Mouse (Mus musculus): ENCODE data around the gene Tmub1. TPM values are rescaled to one million over a fixed set of nuclear protein-coding genes. Genes with fewer than 3 reads are reported as not detected.

The Tmub1 gene
- total and polyA plus RNA-seq, 2 experiments from 2014 or later, result 16.5 to 36.7 TPM

- Histone ChIP-seq H3K4me3 (ENCODE audit: low read depth, low read length) (no peak overlapping the region), H3K4me1 (ENCODE audit: control insufficient read depth, insufficient read depth) (peaks cover 14% of the 10 kb centered on the region), H3K36me3 (replicated peaks; ENCODE audit: control insufficient read depth, insufficient read depth, low read length) (no peaks in the 10 kb centered on the region), H3K27ac (ENCODE audit: low read depth) (no peak overlapping the region), H3K9ac (replicated peaks; ENCODE audit: low read depth, low read length) (no peak overlapping the region), H3K4me2 (ENCODE audit: low read depth, low read length) (no peak overlapping the region), H3K27me3 (ENCODE audit: control insufficient read depth, insufficient read depth, low read length) (0 out of 2 replicates have a peak, but pooled peaks cover 3% of the 10 kb centered on the region), H3K9me3 (replicated peaks; ENCODE audit: control insufficient read depth, low read length) (no peaks in the 10 kb centered on the region)
- no peak for TF ChIP-seq EP300 (IDR thresholded peaks at IDR 0.05; ENCODE audit: low read depth)
- peak; percentile 94 for TF ChIP-seq CTCF (IDR thresholded peaks at IDR 0.05; ENCODE audit: low read depth)
- ATAC-seq (ENCODE audit: insufficient read depth, low read depth), result peak; percentile 57; the same call in 1 of the 2 replicates
- peak; percentile 58 for DNase-seq (ENCODE audit: low spot score)
- WGBS, result 17% methylated on average over 5 of the region's 5 CpGs
These were observed 22.9 kb upstream of the Tmub1 start for GRCm38 (mm10) chr5:24470600-24470999.

DNA sequence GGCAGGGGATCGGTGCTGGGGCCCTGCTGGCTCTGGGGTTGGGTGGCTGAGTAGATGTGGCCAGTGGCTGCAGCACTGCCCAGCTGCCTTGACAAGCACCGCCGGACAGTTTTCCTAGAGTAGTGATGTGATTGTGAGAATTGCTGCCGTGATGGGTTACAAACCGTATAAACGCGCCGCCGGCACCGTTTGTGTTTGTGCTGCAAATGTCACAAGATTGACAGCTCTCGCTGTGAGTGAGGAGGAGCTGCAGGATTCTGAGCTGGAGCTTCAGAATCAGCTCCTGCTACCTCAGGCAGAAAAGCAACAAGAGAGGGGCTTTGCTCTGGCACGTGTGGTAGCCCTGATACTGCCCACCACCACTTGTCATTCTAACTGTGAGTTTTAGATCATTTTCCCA lies 19.1 kb upstream of the Tmub1 start:
- Histone ChIP-seq H3K9me3 (replicated peaks; ENCODE audit: control insufficient read depth, low read length) (no peaks in the 10 kb centered on the region), H3K27me3 (ENCODE audit: control insufficient read depth, insufficient read depth, low read length) (no peaks in the 10 kb centered on the region), H3K36me3 (replicated peaks; ENCODE audit: control insufficient read depth, insufficient read depth, low read length) (0 out of 2 replicates have a peak, but pooled peaks cover 2% of the 10 kb centered on the region), H3K4me1 (ENCODE audit: control insufficient read depth, insufficient read depth) (0 out of 2 replicates have a peak, but pooled peaks cover 2% of the 10 kb centered on the region), H3K9ac (replicated peaks; ENCODE audit: low read depth, low read length) (no peak overlapping the region), H3K4me3 (ENCODE audit: low read depth, low read length) (no peak overlapping the region), H3K27ac (ENCODE audit: low read depth) (no peak overlapping the region), H3K4me2 (ENCODE audit: low read depth, low read length) (no peak overlapping the region)
- TF ChIP-seq EP300 (IDR thresholded peaks at IDR 0.05; ENCODE audit: low read depth), result no peak
- TF ChIP-seq CTCF (IDR thresholded peaks at IDR 0.05; ENCODE audit: low read depth), result no peak
- ATAC-seq (ENCODE audit: insufficient read depth, low read depth), result no peak
- DNase-seq (ENCODE audit: low spot score), result no peak
- 64% methylated on average over 12 of the region's 12 CpGs for WGBS

- Histone ChIP-seq H3K4me3 (ENCODE audit: low read depth, low read length) (no peak overlapping the region), H3K9ac (replicated peaks; ENCODE audit: low read depth, low read length) (0 out of 2 replicates have a peak overlapping the region, but pooled peaks have one; percentile 20), H3K27ac (ENCODE audit: low read depth) (peak overlapping the region; percentile 73), H3K27me3 (ENCODE audit: control insufficient read depth, insufficient read depth, low read length) (no peaks in the 10 kb centered on the region), H3K36me3 (replicated peaks; ENCODE audit: control insufficient read depth, insufficient read depth, low read length) (0 out of 2 replicates have a peak, but pooled peaks cover 5% of the 10 kb centered on the region), H3K4me2 (ENCODE audit: low read depth, low read length) (peak overlapping the region; percentile 30; the same call in 1 of the 2 replicates), H3K4me1 (ENCODE audit: control insufficient read depth, insufficient read depth) (peaks cover 15% of the 10 kb centered on the region), H3K9me3 (replicated peaks; ENCODE audit: control insufficient read depth, low read length) (no peaks in the 10 kb centered on the region)
- DNase-seq (ENCODE audit: low spot score) (no peak), ATAC-seq (ENCODE audit: insufficient read depth, low read depth) (no peak)
- 63% methylated on average over 7 of the region's 7 CpGs for WGBS
- TF ChIP-seq CTCF (IDR thresholded peaks at IDR 0.05; ENCODE audit: low read depth) (no peak), EP300 (IDR thresholded peaks at IDR 0.05; ENCODE audit: low read depth) (no peak)
These were observed 8.0 kb upstream of the Tmub1 start for GRCm38 (mm10) chr5:24455613-24456012.

- peak overlapping the region; percentile 73 for H3K27ac ChIP-seq (ENCODE audit: low read depth)
- peak overlapping the region; percentile 30; the same call in 1 of the 2 replicates for H3K4me2 ChIP-seq (ENCODE audit: low read depth, low read length)
- no peaks in the 10 kb centered on the region for H3K9me3 ChIP-seq (replicated peaks; ENCODE audit: control insufficient read depth, low read length)
- no peak for ATAC-seq (ENCODE audit: insufficient read depth, low read depth)
- no peak overlapping the region for H3K4me3 ChIP-seq (ENCODE audit: low read depth, low read length)
- WGBS, result 64% methylated on average over 3 of the region's 3 CpGs
- 0 out of 2 replicates have a peak overlapping the region, but pooled peaks have one; percentile 20 for H3K9ac ChIP-seq (replicated peaks; ENCODE audit: low read depth, low read length)
- no peak for DNase-seq (ENCODE audit: low spot score)
- peaks cover 15% of the 10 kb centered on the region for H3K4me1 ChIP-seq (ENCODE audit: control insufficient read depth, insufficient read depth)
- no peaks in the 10 kb centered on the region for H3K27me3 ChIP-seq (ENCODE audit: control insufficient read depth, insufficient read depth, low read length)
- 0 out of 2 replicates have a peak, but pooled peaks cover 5% of the 10 kb centered on the region for H3K36me3 ChIP-seq (replicated peaks; ENCODE audit: control insufficient read depth, insufficient read depth, low read length)
- no peak for TF ChIP-seq CTCF (IDR thresholded peaks at IDR 0.05; ENCODE audit: low read depth)
- no peak for TF ChIP-seq EP300 (IDR thresholded peaks at IDR 0.05; ENCODE audit: low read depth)
These were observed 7.4 kb upstream of the Tmub1 start for GRCm38 (mm10) chr5:24455076-24455475.

DNA sequence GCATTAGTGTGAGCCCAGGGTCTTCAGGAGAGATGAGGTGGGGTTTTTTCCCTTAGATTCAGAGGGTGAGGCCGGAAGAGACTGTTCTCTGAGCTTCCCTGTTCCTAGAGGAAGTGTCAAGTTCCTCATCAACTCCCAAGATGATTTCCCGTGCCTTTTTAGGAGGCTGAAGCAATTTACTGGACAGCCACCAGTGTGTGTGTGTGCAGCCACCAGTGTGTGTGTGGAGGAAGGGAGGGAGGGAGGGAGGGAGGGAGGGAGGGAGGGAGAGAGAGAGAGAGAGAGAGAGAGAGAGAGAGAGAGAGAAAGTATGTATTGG lies 6.3 kb upstream of the Tmub1 start:
- Histone ChIP-seq H3K9ac (replicated peaks; ENCODE audit: low read depth, low read length) (no peak overlapping the region), H3K4me1 (ENCODE audit: control insufficient read depth, insufficient read depth) (peaks cover 15% of the 10 kb centered on the region), H3K27me3 (ENCODE audit: control insufficient read depth, insufficient read depth, low read length) (no peaks in the 10 kb centered on the region), H3K36me3 (replicated peaks; ENCODE audit: control insufficient read depth, insufficient read depth, low read length) (0 out of 2 replicates have a peak, but pooled peaks cover 5% of the 10 kb centered on the region), H3K4me3 (ENCODE audit: low read depth, low read length) (peak overlapping the region; percentile 81; the same call in 1 of the 2 replicates), H3K27ac (ENCODE audit: low read depth) (peak overlapping the region; percentile 89; the same call in 1 of the 2 replicates), H3K4me2 (ENCODE audit: low read depth, low read length) (peak overlapping the region; percentile 99), H3K9me3 (replicated peaks; ENCODE audit: control insufficient read depth, low read length) (no peaks in the 10 kb centered on the region)
- no peak for ATAC-seq (ENCODE audit: insufficient read depth, low read depth)
- TF ChIP-seq EP300 (IDR thresholded peaks at IDR 0.05; ENCODE audit: low read depth) (no peak), CTCF (IDR thresholded peaks at IDR 0.05; ENCODE audit: low read depth) (no peak)
- 23% methylated on average over 2 of the region's 2 CpGs for WGBS
- no peak for DNase-seq (ENCODE audit: low spot score)
